Mouse (Mus musculus) kidney, embryonic 15.5 days (tissue): ENCODE results near the gene Gm44502. TPM values are rescaled to one million over a fixed set of nuclear protein-coding genes. Genes with fewer than 3 reads are reported as not detected.
A peak's percentile ranks its signal among the peaks of the same experiment; 100 is the strongest.

Experiments
- ATAC-seq: fragments of 200-750 bp; cut with Nextera tagmentation; replicated peaks from 2 replicates; pipeline ENCODE4 v1.8.0; 2017; ENCODE audit warnings: moderate TSS enrichment; ENCODE audit not compliant: low FRiP score
- H3K27ac ChIP-seq: fragments of 300-500 bp; sonication (generic); 2 replicates; pipeline ENCODE4 v1.5.1; 2015; ENCODE audit warnings: mild to moderate bottlenecking, inconsistent platforms
- H3K27me3 ChIP-seq: fragments of 300-500 bp; sonication (generic); 2 replicates; pipeline ENCODE4 v1.6.1; 2015; ENCODE audit warnings: inconsistent platforms
- H3K36me3 ChIP-seq: fragments of 300-500 bp; sonication (generic); 2 replicates; pipeline ENCODE4 v1.6.1; 2015; ENCODE audit warnings: inconsistent platforms
- H3K4me1 ChIP-seq: fragments of 300-500 bp; sonication (generic); 2 replicates; pipeline ENCODE4 v1.6.1; 2015; ENCODE audit warnings: inconsistent platforms
- H3K4me2 ChIP-seq: fragments of 300-500 bp; sonication (generic); 2 replicates; pipeline ENCODE4 v1.6.1; 2015; ENCODE audit warnings: moderate library complexity, mild to moderate bottlenecking, inconsistent platforms
- H3K4me3 ChIP-seq: fragments of 300-500 bp; sonication (generic); replicated peaks from 2 replicates; pipeline ENCODE4 v1.5.1; 2015; ENCODE audit warnings: mild to moderate bottlenecking, inconsistent platforms
- H3K9ac ChIP-seq: fragments of 300-500 bp; sonication (generic); 2 replicates; pipeline ENCODE4 v1.6.1; 2015; ENCODE audit warnings: mild to moderate bottlenecking, inconsistent platforms
- H3K9me3 ChIP-seq: fragments of 300-500 bp; sonication (generic); replicated peaks from 2 replicates; pipeline ENCODE4 v1.6.1; 2016; ENCODE audit warnings: inconsistent platforms
- WGBS: fragments of 180-500 bp; shearing (Covaris S2); methylation state at CpG from one replicate; pipeline ENCODE4 v1.1.7; 2015; ENCODE audit warnings: mixed read lengths; 5-methylcytosine and 5-hydroxymethylcytosine counted together
- polyA plus RNA-seq: library from polyadenylated mRNA; unstranded; fragments of >200 nt; fragmentation: Nextera tagmentation; extraction: Ambion mirVana; gene quantifications from 2 replicates; pipeline ENCODE4 v1.2.1, GENCODE M21; 2015

Gene Gm44502
- polyA plus RNA-seq, 1 experiment from 2014 or later = not detected

DNA sequence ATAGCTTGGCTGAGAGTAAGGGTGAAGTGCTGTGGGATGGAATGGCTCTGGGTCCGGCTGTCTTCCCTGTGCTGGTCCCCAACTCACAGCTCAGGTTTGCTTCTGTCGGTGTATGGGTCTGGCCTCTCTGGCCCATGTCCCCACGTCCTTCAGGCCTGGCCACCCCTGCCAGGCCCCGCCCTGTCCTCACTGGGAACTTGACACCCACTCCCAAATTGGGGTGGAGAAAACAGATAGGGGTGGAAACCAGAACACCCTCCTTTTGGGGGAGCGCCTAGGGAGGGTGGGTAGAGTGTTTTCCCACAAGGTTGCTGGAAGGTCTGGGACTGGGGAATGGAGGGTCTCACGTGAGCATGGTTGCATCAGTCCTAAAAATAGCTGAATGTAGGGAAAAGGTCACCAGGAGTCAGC is 3.8 kb downstream of the Gm44502 start, which contains the start of gene Cpt1b:
Cpt1b (minus strand) TSS at position 153 of the 411 bp plus-strand sequence.
- Histone ChIP-seq H3K27ac (no peak within 1 kb of the TSS), H3K4me1 (peaks cover 23% of the 10 kb centered on the region), H3K36me3 (peaks cover 27% of the 10 kb centered on the region), H3K4me3 (no peak within 1 kb of the TSS), H3K27me3 (no peaks in the 10 kb centered on the region), H3K4me2 (peak within 1 kb of the TSS; percentile 45), H3K9me3 (no peaks in the 10 kb centered on the region), H3K9ac (no peak within 1 kb of the TSS)
- WGBS = 31% methylated on average over 6 of the region's 6 CpGs
- ATAC-seq = no peak

DNA sequence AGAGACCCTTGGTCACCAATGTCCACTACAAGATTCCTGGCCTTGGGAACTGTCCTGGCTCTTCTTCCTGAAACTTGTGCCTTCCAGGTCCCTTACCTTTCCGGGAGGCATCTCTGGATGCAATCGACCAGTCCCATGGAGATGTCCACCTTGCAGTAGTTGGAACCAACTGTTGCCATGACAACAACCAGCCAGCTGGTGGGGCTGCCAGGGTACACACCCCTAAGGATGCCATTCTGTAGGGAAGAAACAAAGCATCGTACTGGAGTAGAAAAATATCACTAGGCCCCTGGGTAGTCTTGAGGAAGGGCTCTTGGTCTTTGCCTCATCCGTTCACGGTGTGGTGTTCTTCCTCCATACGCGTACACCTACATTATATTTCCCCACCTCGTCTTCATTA is 4.9 kb downstream of the Gm44502 start:
- Histone ChIP-seq H3K27me3 (no peaks in the 10 kb centered on the region), H3K4me3 (no peak overlapping the region), H3K36me3 (peaks cover 32% of the 10 kb centered on the region), H3K9me3 (no peaks in the 10 kb centered on the region), H3K27ac (no peak overlapping the region), H3K4me2 (no peak overlapping the region), H3K4me1 (peaks cover 16% of the 10 kb centered on the region), H3K9ac (no peak overlapping the region)
- 86% methylated on average over 8 of the region's 8 CpGs for WGBS
- no peak for ATAC-seq

GRCm38 (mm10) chr15:89421938-89422337 is 7.6 kb downstream of the Gm44502 start:
- H3K4me2 ChIP-seq = no peak overlapping the region
- H3K9me3 ChIP-seq = no peaks in the 10 kb centered on the region
- no peak overlapping the region for H3K4me3 ChIP-seq
- H3K4me1 ChIP-seq = peaks cover 7% of the 10 kb centered on the region
- peaks cover 34% of the 10 kb centered on the region for H3K36me3 ChIP-seq
- no peak for ATAC-seq
- 87% methylated on average over 9 of the region's 9 CpGs for WGBS
- no peaks in the 10 kb centered on the region for H3K27me3 ChIP-seq
- no peak overlapping the region for H3K27ac ChIP-seq
- H3K9ac ChIP-seq = no peak overlapping the region

- 85% methylated on average over 8 of the region's 8 CpGs for WGBS
- no peaks in the 10 kb centered on the region for H3K27me3 ChIP-seq
These were observed 14.2 kb downstream of the Gm44502 start for GRCm38 (mm10) chr15:89415282-89415681.

GRCm38 (mm10) chr15:89410118-89410517 is 19.4 kb downstream of the Gm44502 start, which contains the start of gene Syce3:
TSS of gene Syce3 (minus strand) at chr15:89410503.
- no peaks in the 10 kb centered on the region for H3K4me1 ChIP-seq
- 87% methylated on average over 20 of the region's 24 CpGs for WGBS
- 0 out of 2 replicates have a peak, but pooled peaks have one; percentile 36 for ATAC-seq

More at GRCm38 (mm10) chr15:89415282-89415681, 14.2 kb downstream of the Gm44502 start:
- H3K4me2 ChIP-seq = no peak overlapping the region
- H3K4me1 ChIP-seq = no peaks in the 10 kb centered on the region
- no peak overlapping the region for H3K9ac ChIP-seq
- H3K36me3 ChIP-seq = peaks cover 21% of the 10 kb centered on the region
- no peak for ATAC-seq
- no peak overlapping the region for H3K4me3 ChIP-seq
- no peak overlapping the region for H3K27ac ChIP-seq
- no peaks in the 10 kb centered on the region for H3K9me3 ChIP-seq

GRCm38 (mm10) chr15:89406691-89407090 is 22.8 kb downstream of the Gm44502 start:
- Histone ChIP-seq H3K4me3 (no peak overlapping the region), H3K36me3 (no peaks in the 10 kb centered on the region), H3K27me3 (no peaks in the 10 kb centered on the region), H3K4me1 (no peaks in the 10 kb centered on the region), H3K4me2 (no peak overlapping the region), H3K9me3 (peaks cover 7% of the 10 kb centered on the region; the same call in 1 of the 2 replicates), H3K9ac (no peak overlapping the region), H3K27ac (no peak overlapping the region)
- no peak for ATAC-seq

More at GRCm38 (mm10) chr15:89410118-89410517, 19.4 kb downstream of the Gm44502 start, which contains the start of gene Syce3:
- H3K36me3 ChIP-seq = no peaks in the 10 kb centered on the region
- no peak within 1 kb of the TSS for H3K4me2 ChIP-seq
- H3K27me3 ChIP-seq = no peaks in the 10 kb centered on the region
- no peak within 1 kb of the TSS for H3K4me3 ChIP-seq
- no peak within 1 kb of the TSS for H3K27ac ChIP-seq
- H3K9ac ChIP-seq = no peak within 1 kb of the TSS
- H3K9me3 ChIP-seq = peaks cover 7% of the 10 kb centered on the region; the same call in 1 of the 2 replicates

- Histone ChIP-seq H3K9ac (no peak overlapping the region), H3K4me3 (no peak overlapping the region), H3K36me3 (no peaks in the 10 kb centered on the region), H3K9me3 (peaks cover 6% of the 10 kb centered on the region; the same call in 1 of the 2 replicates), H3K4me1 (no peaks in the 10 kb centered on the region), H3K27me3 (no peaks in the 10 kb centered on the region), H3K4me2 (no peak overlapping the region), H3K27ac (no peak overlapping the region)
- no peak for ATAC-seq
- WGBS = 81% methylated on average over 10 of the region's 10 CpGs
These were observed 24.5 kb downstream of the Gm44502 start for GRCm38 (mm10) chr15:89404831-89405623.

DNA sequence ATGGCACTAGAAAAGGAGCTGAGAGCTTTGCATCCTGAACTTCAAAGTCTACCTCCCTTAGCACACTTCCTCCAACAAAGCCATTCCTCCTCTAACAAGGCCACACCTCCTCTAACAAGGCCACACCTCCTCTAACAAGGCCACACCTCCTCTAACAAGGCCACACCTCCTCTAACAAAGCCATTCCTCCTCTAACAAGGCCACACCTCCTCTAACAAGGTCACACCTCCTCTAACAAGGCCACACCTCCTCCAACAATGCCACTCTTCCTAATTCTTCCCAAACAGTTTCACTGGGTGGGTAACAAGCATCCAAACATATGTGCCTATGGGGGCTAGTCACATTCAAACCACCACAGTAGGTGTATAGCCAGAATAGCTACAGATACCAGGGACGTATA is 27.0 kb downstream of the Gm44502 start:
- Histone ChIP-seq H3K36me3 (no peaks in the 10 kb centered on the region), H3K4me2 (no peak overlapping the region), H3K27ac (no peak overlapping the region), H3K9ac (no peak overlapping the region), H3K4me1 (no peaks in the 10 kb centered on the region), H3K27me3 (no peaks in the 10 kb centered on the region), H3K9me3 (no peaks in the 10 kb centered on the region; the same call in 1 of the 2 replicates), H3K4me3 (no peak overlapping the region)
- ATAC-seq = no peak
- WGBS = 93% methylated on average over 1 of the region's 1 CpGs

DNA sequence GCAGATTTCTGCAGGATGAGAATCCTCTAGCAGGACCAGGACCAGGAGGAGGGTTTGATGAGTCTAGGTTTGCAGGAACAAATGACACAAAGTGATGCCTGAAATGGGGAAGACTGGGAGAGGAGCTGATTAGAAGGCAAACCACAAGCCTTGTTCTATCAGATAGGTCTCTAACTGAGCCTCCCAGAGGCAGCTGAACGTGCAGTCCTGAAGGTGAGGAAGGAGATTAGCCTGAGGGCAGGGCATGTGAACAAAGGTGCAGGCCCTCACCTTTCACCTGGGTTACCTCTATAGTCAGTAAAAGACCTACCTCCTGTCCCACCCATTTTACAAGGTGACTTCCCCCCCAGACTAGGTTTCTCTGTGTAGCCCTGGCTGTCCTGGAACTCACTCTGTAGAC is 29.8 kb downstream of the Gm44502 start:
- H3K36me3 ChIP-seq = no peaks in the 10 kb centered on the region
- no peaks in the 10 kb centered on the region for H3K9me3 ChIP-seq
- WGBS = 57% methylated on average over 1 of the region's 1 CpGs
- H3K9ac ChIP-seq = no peak overlapping the region
- H3K27me3 ChIP-seq = no peaks in the 10 kb centered on the region
- no peak overlapping the region for H3K27ac ChIP-seq
- no peak overlapping the region for H3K4me2 ChIP-seq
- no peaks in the 10 kb centered on the region for H3K4me1 ChIP-seq
- H3K4me3 ChIP-seq = no peak overlapping the region
- ATAC-seq = no peak

DNA sequence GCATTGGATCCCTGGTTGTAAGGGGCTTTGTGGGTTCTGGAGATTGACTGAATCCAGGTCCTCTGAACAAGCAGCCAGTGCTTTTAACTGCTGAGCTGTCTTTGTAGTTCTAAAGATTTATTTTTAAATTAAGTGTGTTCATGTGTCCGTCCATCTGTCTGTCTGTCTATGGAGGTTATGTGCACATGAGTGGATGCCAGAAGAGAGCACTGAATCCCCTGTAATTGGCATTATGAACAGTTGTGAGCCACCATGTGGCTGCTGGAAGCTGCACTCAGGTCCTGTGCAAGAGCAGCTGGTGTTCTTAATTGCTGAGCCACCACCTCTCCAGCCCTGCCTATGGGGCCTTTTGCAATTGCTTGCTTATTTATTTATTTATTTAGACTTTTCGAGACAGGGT is 31.4 kb downstream of the Gm44502 start:
- Histone ChIP-seq H3K9ac (no peak overlapping the region), H3K4me3 (no peak overlapping the region), H3K27me3 (no peaks in the 10 kb centered on the region), H3K36me3 (no peaks in the 10 kb centered on the region), H3K4me1 (no peaks in the 10 kb centered on the region), H3K27ac (no peak overlapping the region), H3K4me2 (no peak overlapping the region), H3K9me3 (no peaks in the 10 kb centered on the region)
- no peak for ATAC-seq
- WGBS = 81% methylated on average over 2 of the region's 2 CpGs

DNA sequence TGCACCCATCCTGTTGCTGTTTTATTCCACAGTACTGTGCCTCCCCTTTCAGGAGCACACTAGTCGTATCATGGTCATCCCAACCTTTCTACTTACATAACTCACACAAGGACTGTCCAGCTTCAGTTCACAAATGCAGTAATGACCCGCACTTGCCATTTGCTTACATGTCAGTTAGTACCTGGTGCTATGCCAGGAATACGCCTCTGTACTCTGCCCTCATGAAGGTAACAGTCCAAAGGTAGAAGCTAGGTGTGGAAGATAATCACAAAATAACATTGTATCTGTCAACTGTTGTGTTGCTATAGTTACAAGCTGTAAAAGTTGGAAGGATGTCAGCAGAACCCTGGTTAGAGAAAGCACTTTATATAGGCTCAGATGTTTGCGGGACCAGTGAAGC is 32.6 kb downstream of the Gm44502 start:
- 88% methylated on average over 4 of the region's 4 CpGs for whole genome bisulfite sequencing
- H3K36me3 ChIP-seq = no peaks in the 10 kb centered on the region
- no peak overlapping the region for H3K4me2 ChIP-seq
- no peaks in the 10 kb centered on the region for H3K27me3 ChIP-seq
- no peak overlapping the region for H3K4me3 ChIP-seq
- no peak for ATAC-seq
- H3K4me1 ChIP-seq = no peaks in the 10 kb centered on the region
- H3K9ac ChIP-seq = no peak overlapping the region
- H3K9me3 ChIP-seq = no peaks in the 10 kb centered on the region
- no peak overlapping the region for H3K27ac ChIP-seq

- H3K9me3 ChIP-seq = no peaks in the 10 kb centered on the region
- H3K9ac ChIP-seq = no peak overlapping the region
- no peak overlapping the region for H3K4me3 ChIP-seq
- H3K4me2 ChIP-seq = no peak overlapping the region
- no peaks in the 10 kb centered on the region for H3K4me1 ChIP-seq
- no peaks in the 10 kb centered on the region; the same call in 1 of the 2 replicates for H3K27me3 ChIP-seq
- no peak overlapping the region for H3K27ac ChIP-seq
- no peak for ATAC-seq
- WGBS = 89% methylated on average over 10 of the region's 10 CpGs
- H3K36me3 ChIP-seq = no peaks in the 10 kb centered on the region
These were observed 39.4 kb downstream of the Gm44502 start for GRCm38 (mm10) chr15:89390081-89390480.
